Mouse (Mus musculus) G1E (cell line): ENCODE results near the gene Nhlrc1.

Experiments
- CTCF ChIP-seq: IDR thresholded peaks from 2 replicates; pipeline ENCODE4 v1.5.1; 2012; ENCODE audit warnings: low read depth, low read length, inconsistent platforms, mixed read lengths
- POLR2AphosphoS5 ChIP-seq: IDR thresholded peaks from 2 replicates; pipeline ENCODE4 v1.6.1; 2012; ENCODE audit warnings: low read depth, low read length, inconsistent platforms; ENCODE audit not compliant: insufficient replicate concordance

DNA sequence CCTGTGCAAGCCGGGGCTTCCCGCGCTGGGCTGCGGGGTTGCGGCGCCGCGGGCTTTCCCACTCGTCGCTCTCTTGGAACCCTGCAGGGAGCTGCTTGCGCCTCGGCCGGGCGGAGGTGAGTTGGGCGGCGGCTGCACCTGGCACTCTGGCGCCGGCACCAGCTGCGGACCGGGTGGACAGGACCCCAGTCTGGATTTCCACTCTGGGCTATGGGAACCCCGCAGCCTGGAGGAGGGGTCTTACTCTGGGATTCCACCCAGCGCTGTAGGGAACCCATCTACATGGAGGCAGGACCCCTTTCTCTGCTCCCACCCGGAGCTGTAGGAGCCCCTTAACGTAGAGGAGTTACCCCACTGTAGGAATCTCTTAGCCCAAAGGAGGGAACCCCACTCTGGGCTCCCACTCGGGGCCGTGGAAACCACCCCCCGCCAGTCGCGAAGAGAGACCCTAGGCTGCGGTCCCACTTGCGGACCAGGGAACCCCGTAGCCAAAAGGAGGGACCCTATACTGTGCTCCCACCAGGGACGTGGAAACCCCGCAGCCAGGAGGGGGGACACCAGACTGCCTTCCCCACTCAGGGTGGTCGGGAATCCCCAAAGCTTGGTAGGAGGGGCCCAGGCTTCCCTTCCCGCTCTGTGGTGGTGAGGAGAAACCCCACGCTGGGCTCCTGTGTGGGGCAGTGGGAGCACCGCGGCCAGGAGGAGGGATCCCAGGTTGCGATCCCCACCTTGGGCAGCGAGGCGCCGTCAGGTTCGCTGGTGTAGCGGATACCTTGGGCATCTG lies 29.4 kb upstream of the Nhlrc1 start:
- TF ChIP-seq CTCF (no peak), POLR2AphosphoS5 (no peak)
